Mouse (Mus musculus): Measurements from ENCODE around the gene Tlcd1. TPM values are rescaled to one million over a fixed set of nuclear protein-coding genes. Genes with fewer than 3 reads are reported as not detected.
A peak's percentile ranks its signal among the peaks of the same experiment; 100 is the strongest.

Tlcd1 gene
- total RNA-seq, 2 experiments from 2014 or later = 6.5 to 7.6 TPM

- intact Hi-C loops (cut with DNase I) = no loop called here
- peak; percentile 61 to 76 for DNase-seq
Measured at GRCm38 (mm10) chr11:78189234-78190040, 12.9 kb downstream of the Tlcd1 start.

GRCm38 (mm10) chr11:78190041-78190440 is 13.5 kb downstream of the Tlcd1 start:
- intact Hi-C loops (cut with DNase I) = no loop called here
- DNase-seq = no peak

- DNase-seq = no peak
- intact Hi-C loops (cut with DNase I) = no loop called here
Measured at GRCm38 (mm10) chr11:78193113-78193512, 16.6 kb downstream of the Tlcd1 start, which contains the start of gene Proca1. TSS of gene Proca1 (plus strand) at chr11:78193392.

- intact Hi-C loops (cut with DNase I) = no loop called here
- DNase-seq = peak; percentile 74 to 80
Measured at GRCm38 (mm10) chr11:78194411-78195100, 18.0 kb downstream of the Tlcd1 start.

- intact Hi-C loops (cut with DNase I) = no loop called here
- DNase-seq = no peak
Measured at GRCm38 (mm10) chr11:78195101-78195863, 18.8 kb downstream of the Tlcd1 start.

GRCm38 (mm10) chr11:78202372-78202771 is 25.9 kb downstream of the Tlcd1 start:
- DNase-seq = no peak
- intact Hi-C loops (cut with DNase I) = no loop called here

GRCm38 (mm10) chr11:78204287-78204686 is 27.8 kb downstream of the Tlcd1 start:
- no peak for DNase-seq
- intact Hi-C loops (cut with DNase I) = no loop called here

GRCm38 (mm10) chr11:78205361-78206206 is 29.1 kb downstream of the Tlcd1 start:
- DNase-seq = no peak
- intact Hi-C loops (cut with DNase I) = no loop called here

- intact Hi-C loops (cut with DNase I) = no loop called here
- DNase-seq = no peak
Measured at GRCm38 (mm10) chr11:78207190-78207589, 30.7 kb downstream of the Tlcd1 start.

GRCm38 (mm10) chr11:78209886-78210285 is 33.4 kb downstream of the Tlcd1 start:
- no peak for DNase-seq
- intact Hi-C loops (cut with DNase I) = no loop called here

GRCm38 (mm10) chr11:78210615-78211014 is 34.1 kb downstream of the Tlcd1 start:
- intact Hi-C loops (cut with DNase I) = no loop called here
- no peak for DNase-seq

GRCm38 (mm10) chr11:78211513-78211912 is 35.0 kb downstream of the Tlcd1 start:
- intact Hi-C loops (cut with DNase I) = no loop called here
- no peak for DNase-seq

- intact Hi-C loops (cut with DNase I) = no loop called here
Measured at GRCm38 (mm10) chr11:78213086-78213817, 36.7 kb downstream of the Tlcd1 start.

GRCm38 (mm10) chr11:78215709-78216317 is 39.3 kb downstream of the Tlcd1 start:
- intact Hi-C loops (cut with DNase I) = no loop called here
- DNase-seq = no peak

More at GRCm38 (mm10) chr11:78213086-78213817, 36.7 kb downstream of the Tlcd1 start:
- DNase-seq = peak in 1 of 2 experiments; percentile 14

- no peak for DNase-seq
Measured at GRCm38 (mm10) chr11:78223586-78223985, 47.1 kb downstream of the Tlcd1 start.

More at GRCm38 (mm10) chr11:78223586-78223985, 47.1 kb downstream of the Tlcd1 start:
- intact Hi-C loops (cut with DNase I) = no loop called here
